Mouse (Mus musculus) adrenal gland, postnatal 10 days (tissue): ENCODE results near the gene Uhmk1. TPM values are rescaled to one million over a fixed set of nuclear protein-coding genes. Genes with fewer than 3 reads are reported as not detected.
"Not testable (repeated sequence)": the region's sequence is repeated elsewhere in the genome, so short reads cannot be mapped to it uniquely, and the experiment has no call there.

Experiments
- DNase-seq: peaks from one replicate; pipeline ENCODE4 v3.0.0; 2021; ENCODE audit warnings: mixed read lengths
- long read RNA-seq, 2 experiments: library from polyadenylated mRNA; stranded (forward); transcript quantifications; one replicate each; pipeline ENCODE4 v2.0.0; 2021
- total RNA-seq, 2 experiments: library from RNA; stranded (reverse); gene quantifications; 2 replicates each; pipeline ENCODE4 v1.2.3; 2021

Gene Uhmk1
- total RNA-seq, result 10 to 100 TPM; 47.5 to 48.9 TPM
- long read RNA-seq, experiment 1, full-length matches to known transcripts, result 1 of 6 reads
- long read RNA-seq, experiment 1, partial matches to known transcripts, result 0 of 6 reads
- long read RNA-seq, experiment 1, other reads (novel, unspliced or antisense), result 5 of 6 reads
- long read RNA-seq, experiment 2, full-length matches to known transcripts, result 2 of 3 reads
- long read RNA-seq, experiment 2, partial matches to known transcripts, result 0 of 3 reads
- long read RNA-seq, experiment 2, other reads (novel, unspliced or antisense), result 1 of 3 reads

DNA sequence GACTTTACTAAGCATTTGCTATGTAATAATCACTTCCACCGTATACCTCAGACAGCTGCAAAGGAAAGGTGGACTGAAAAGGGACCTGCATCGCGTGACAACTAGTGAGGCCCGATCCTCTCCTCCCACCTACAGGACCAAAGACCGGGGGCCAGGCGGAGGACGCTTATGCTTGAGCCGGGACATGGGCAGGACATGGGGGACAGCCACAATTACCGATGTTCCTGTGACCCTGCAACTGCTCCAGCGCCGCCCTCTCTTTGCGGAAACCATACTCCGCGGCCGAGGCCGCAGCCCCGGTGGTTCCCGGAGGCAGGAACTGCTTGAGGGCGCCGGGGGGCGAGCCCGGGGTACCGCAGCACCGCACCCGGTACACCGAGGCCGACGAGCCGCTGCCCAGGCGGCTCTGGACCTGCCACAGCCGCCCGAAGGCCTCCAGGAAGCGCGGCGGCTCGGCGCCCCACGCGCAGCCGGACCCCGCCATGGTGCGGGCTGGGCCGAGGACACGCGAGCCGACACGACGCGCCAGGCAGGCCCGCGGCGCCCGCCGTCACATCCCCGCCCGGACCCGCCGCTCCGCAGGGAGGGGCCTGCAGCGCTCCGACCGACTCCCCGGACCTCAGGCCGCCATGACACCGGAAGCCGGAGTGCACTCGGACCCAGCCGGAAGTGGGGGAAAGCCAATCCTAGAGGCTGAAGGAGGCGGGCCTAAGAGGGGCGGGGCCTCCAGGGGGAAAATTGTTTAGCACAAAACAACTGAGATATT lies at the start of gene Uhmk1:
Uhmk1 (minus strand) TSS at position 641 of the 766 bp plus-strand sequence.
- DNase-seq, result peak; percentile 93

DNA sequence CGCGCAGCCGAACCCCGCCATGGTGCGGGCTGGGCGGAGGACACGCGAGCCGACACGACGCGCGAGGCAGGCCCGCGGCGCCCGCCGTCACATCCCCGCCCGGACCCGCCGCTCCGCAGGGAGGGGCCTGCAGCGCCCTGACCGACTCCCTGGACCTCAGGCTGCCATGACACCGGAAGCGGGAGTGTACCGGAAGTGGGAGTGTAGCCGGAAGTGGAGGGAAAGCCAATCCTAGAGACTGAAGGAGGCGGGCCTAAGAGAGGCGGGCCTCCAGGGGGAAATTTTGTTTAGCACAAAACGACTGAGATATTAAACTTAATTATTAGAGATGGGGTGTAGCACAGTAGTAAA lies 40.3 kb upstream of the Uhmk1 start:
- peak; percentile 90 for DNase-seq

DNA sequence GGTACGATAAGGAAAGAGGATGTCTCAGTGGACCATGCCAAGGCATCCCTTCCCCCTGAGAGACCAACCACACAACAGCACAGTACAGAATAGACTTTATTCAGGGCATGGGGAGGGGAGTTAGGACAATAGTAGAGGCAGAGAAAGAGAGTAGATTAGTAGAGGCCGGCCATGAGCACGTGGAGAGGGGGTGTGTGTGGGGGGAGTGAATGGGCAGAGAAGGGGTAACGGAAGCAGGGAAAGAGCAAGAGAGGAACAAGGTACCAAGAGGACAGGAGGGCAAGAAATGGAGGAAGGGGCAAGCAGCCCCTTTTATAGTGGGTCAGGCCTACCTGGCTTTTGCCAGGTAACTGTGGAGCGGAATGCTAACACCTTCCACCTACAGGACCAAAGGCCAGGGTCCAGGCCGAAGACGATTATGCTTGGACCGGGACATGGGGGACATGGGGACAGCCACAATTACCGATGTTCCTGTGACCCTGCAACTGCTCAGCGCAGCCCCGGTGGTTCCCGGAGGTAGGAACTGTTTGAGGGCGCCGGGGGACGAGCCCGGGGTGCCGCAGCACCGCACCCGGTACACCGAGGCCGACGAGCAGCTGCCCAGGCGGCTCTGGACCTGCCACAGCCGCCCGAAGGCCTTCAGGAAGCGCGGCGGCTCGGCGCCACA lies 39.8 kb upstream of the Uhmk1 start:
- no peak for DNase-seq

DNA sequence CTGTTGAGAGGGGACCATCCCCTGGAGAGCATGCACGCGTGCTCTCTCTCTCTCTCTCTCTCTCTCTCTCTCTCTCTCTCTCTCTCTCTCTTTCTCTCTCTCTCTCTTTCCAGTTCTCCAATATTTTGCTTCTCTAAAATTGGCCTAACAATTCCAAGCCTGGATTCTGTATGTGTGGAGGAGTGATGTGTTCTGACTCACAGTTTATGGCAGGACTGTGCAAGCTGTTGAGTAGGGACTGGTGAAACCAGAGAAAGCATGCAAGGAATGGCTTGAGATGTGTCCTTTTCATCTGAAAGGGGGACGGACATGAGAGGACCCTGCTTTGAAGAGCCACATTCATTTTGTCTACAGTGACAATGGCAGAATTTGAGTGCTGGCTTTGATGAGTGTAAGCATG lies 29.8 kb upstream of the Uhmk1 start:
- no peak for DNase-seq

DNA sequence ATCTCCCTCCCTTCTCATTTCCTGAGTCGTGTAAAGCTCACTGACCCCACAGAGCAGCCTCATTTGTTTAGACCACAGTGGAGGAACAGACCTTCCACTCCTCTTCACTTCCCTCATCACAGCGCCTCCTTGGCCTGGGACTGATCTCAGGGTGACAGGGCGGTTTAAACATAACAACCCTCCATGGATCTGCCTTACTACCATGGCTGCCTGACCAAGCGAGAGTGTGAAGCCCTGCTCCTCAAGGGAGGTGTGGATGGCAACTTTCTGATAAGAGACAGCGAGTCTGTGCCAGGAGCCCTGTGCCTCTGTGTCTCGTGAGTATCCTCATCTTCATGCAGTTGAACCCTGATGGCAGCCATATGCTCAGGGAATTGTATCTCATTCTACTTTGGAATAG lies 17.5 kb upstream of the Uhmk1 start, which contains the start of gene Sh2d1b2:
Sh2d1b2 (plus strand) TSS at position 62 of the 400 bp plus-strand sequence.
- DNase-seq, result not testable (repeated sequence)

DNA sequence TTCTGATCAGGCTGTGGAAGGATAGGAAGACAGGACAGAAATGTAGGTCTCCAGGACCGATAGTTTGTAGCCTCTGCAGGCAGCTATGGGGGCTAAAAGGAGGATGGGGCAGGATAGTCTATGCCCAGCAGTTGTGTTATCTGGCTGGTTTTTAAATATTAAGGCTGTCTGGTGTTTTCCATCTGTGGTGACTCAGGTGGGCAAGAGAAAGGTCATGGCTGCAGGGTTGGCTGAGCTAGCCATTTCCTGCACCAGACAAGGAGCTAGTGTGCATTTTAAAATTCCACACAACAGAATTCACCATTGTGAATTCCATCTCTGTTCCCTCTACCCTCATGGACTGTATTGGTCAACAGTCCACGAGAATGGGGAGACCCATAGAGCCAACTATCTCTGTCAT lies 8.1 kb upstream of the Uhmk1 start:
- DNase-seq, result no peak

DNA sequence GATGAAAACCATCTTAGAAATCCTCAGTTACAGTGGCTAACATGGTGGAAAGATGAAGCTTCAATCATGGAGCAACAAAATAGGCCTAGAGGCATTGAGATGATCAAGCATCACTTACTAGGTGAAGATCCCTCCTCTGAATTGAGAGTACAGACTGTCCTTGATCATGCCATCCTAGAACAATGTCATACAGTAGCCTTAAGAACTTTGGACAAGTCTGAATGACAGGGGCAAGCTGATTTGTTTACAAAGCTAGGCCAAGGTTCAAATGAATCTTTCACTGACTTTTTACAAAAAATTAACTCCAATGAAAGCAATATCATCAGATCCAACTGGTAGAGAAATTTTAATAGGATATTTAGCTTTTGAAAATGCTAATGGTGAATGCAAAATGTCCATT lies 5.2 kb upstream of the Uhmk1 start:
- no peak for DNase-seq

DNA sequence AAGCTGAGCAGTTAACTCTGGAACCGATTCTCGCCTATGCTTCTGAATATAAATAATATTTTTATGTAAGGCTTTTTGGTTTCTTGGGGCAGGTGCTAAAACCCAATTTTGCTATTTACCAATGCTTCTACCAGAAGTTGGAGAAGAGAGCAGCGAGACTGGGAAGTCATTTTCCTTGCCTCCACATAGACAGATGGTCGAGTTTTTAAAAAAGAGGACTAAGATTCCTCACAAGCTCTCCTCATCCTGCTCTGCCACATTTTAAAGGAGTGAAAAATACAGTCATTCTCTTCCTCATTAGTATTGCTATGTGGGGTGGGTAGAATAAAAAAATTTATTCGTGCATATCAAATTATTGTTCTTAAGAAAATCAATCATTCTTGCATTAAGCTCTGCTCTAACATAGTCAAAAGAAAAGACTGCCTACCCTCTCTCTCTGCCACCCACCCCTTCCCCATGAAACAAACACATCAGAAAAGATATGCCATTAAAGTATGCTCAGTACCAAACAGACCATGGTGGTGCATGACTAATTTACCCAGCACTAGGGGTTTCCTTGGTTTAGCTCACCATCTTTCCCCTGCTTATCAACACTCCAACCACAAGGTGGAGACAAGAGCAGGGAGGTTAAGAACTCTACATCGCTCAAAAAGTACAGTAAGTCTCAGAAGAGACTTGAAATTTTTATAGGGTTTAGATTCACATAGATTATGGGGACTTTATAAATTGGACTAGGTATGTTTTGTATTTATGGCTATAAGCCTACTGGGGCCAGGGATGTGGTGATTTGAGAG lies 3.1 kb upstream of the Uhmk1 start:
- no peak for DNase-seq

DNA sequence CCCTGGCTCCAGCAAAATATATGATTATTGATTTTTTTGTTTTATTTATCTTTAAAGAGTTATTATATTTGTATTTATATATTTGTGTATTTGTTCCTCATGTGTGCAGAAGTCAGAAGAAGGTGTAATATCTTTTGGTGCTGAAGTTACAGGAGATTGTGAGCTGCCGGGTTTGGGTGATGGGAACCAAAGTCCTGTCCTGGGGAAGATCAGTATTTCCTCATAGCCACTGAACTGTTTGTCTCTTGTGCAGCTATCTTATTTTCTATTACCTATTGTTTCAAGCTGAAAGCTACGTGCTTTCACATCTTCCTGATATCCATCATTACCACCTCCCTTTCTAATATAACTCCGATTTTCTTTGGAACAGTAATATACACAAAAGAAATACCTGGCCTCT lies 393 bp upstream of the Uhmk1 start:
- DNase-seq, result no peak

DNA sequence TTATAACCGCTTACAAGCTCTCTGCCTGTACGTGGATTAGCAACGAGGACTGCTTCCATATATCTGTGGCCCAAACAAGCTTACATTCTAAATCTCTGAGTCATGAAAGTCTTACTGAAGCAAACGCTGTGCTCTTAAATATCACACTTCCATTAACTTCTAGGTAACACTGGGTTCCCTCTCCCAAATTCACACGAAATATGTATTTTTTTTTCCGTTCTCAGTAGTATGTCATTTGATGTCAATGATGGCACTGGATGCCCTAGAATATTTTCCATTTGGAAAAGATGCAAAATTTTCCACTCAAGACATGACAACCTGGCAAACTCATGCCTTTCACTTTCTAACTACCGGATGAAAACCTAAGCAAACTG lies 827 bp downstream of the Uhmk1 start:
- DNase-seq, result no peak

DNA sequence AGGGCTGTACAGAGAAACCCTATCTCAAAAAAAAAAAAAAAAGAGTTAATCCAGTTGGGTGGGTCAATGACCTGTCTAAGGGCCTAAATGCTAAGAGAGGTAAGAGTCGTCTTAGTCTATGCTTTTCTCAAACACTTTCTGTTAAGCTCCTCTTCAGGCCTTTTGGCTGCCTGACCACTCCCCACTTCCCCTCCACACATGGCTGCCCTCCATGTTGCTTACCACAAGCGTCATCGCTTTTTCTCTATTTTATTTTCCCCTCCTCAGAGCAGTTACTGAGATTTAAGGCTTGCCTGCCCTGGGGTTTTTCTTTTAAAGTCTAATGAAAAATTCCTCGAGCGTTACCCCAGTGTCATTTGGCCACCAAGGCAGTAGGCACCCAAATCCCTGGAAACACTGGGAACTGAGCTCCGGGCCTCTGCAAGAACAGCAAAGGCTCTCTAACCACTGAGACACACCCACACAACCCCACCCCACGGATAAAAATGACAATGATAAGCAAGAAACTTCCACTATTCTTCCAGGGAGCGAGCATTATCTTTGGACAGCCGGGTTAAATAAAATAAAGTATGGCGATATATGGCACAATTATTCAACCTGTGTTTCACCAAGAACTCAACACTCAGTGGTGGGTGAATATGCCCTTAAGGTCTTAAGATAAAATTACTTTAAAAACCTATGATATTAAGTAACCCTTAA lies 1.9 kb downstream of the Uhmk1 start:
- DNase-seq, result no peak

DNA sequence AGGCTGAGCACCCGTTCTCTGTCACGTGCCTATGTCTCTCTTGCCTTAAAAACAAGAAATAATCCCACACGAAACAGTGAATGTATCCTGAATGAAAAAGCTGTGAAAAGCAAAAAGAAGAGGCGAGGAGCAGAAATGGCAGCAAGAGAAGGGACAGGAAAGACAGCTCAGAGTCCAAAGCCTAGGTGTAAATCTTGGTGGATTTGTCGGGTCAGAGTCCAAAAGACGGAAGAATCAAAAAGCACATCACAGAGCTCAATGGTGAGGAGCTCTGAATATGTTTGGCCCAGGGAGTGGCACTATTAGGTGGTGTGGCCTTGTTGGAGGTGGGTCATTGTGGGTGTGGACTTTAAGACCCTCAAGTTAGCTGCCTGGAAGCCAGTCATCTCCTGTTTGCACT lies 8.8 kb downstream of the Uhmk1 start:
- DNase-seq, result no peak

DNA sequence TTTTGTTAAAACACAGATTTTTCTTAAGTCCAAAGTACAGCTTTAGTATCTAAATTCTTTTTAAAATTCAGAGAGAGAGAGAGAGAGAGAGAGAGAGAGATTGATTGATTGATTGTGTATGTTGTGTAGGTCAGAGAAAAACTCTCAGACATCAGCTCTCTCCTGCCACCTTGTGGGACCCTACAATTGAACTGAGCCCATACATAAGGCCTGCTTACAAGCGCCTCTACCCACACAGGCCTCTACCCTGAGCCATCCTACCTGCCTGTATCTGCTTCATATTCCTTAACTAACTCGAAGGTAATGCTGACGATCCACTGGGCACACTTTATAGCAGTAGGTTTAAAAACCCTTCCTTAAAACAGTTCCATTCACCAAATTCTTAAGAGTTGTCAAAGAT lies 14.8 kb downstream of the Uhmk1 start:
- DNase-seq, result peak; percentile 40

DNA sequence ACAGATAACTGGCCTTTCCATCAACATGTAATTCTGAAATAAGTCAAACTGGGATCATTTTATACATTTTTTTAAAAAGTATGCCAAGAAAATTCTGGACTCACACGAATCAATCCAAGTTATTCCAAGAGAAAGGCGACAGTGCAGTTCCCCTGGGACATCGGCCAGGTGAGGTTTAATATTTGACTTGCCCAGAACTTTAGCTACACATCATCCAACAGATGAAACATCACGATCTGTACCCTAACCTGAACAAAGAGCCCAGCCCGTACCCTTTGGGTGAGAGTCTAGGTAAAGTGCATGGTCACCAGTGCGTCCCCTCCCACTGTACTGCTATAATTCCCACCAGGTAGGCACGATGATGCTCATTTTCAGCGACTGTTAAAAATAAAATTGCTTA lies 19.0 kb downstream of the Uhmk1 start:
- no peak for DNase-seq

DNA sequence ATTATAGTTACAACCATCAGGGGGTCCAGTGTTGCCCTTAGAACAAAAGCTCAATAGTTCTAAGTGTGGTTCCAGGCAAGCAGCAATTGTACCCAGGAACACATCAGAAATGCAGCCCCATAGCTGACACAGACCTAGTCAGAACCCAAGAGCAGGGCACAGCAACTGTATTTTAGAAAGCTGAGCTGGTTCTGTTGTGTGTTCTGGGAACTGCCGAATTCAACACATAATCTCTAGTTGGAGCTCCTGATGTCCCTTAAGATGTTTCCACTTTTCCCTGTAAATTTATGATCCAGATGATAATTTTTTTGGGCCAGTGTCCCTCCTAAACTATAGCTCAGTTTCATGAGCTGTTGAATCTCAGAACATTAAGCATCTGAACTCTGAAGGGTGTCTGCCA lies 23.3 kb downstream of the Uhmk1 start:
- no peak for DNase-seq

DNA sequence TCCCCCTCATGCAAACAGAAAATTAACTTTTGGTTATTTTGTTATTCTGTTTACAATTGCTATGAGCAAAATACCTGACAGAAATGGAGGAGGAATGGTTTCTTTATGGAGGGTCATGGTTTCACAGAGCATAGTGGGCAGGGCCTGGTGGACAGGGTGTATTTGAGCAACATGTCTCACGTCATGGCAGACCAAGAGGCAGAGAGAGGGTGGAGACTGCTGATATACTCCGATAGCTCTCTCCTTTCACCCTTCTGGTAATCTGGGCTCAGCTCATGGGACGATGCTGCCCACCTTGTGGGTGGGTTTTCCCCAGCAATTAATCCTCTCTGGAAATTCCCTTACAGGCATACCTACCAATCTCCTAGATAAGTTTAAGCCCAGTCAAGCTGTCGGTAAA lies 25.0 kb downstream of the Uhmk1 start:
- DNase-seq, result no peak

DNA sequence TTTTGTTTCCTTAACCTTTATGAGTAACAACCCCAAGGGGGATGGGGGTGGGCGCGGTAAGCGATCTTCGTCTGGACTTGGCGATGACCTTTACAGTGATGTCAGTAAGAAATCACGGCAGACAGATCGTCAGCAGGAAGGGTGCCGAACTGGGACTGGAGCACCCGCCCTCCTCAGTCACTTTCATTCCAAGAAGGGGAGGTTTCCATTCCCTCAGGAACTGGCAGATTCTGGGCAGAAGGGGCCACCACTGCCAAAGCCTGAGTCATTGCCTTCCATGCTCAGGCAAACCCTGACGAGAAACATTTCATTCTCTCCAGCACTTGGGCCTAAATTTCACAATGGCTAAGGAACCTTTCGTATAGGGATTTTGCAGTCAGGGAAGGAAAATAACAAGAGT lies 26.6 kb downstream of the Uhmk1 start:
- DNase-seq, result peak; percentile 77

DNA sequence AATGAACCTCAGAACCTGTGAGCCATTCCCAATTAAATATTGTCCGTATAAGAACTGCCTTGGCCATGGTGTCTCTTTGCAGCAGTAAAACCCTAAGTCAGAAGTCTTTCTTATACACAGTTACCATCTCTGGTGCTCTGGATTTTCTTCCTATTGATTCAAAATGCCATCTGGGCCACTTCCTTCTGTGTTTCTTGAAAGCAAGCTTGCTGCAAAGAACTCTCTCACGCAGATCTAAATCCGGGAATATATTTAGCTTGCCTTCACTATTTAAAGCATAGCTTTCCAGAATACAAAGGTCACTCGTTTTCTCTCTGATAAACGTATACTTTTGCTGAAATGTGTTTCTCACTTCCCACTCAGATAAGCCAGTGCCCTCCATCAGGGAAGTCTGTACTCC lies 28.7 kb downstream of the Uhmk1 start:
- DNase-seq, result no peak

DNA sequence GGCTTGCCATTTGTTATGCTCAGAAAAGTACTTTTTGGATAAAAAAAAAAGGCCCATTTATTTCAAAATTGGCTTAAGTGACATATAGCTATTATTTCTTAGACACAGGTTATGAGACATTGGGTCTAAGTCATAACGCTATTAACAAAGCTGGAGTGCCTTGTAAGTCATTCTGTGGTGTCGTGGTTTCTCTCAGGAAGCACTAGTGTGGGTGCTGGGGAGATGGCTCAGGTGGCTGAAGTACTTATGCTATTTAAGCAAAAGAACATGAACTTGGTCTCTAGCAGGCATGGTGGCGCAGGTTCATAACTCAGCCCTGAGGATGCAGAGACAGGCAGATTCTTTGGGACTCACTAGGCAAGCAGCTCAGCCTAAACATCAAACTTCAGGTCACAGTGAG lies 30.1 kb downstream of the Uhmk1 start:
- no peak for DNase-seq

DNA sequence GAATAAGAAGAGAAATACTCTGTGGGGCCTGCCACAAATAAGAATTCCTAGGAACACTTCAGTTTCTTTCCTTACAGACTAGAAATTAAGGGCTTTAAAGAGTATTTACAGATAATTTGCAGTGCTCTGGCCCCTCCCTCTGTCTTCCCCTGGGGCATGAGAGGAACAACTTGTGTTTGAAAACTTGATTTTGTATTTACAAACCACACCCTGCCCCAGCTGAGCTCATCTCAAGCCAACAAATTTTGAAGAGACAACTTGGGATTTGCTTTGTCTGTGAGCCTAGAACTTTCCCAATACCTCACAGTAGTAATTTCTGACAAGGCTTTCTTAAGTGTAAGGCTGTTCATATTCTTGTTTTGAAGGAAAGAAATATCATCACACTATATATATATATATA lies 32.5 kb downstream of the Uhmk1 start:
- DNase-seq, result no peak

DNA sequence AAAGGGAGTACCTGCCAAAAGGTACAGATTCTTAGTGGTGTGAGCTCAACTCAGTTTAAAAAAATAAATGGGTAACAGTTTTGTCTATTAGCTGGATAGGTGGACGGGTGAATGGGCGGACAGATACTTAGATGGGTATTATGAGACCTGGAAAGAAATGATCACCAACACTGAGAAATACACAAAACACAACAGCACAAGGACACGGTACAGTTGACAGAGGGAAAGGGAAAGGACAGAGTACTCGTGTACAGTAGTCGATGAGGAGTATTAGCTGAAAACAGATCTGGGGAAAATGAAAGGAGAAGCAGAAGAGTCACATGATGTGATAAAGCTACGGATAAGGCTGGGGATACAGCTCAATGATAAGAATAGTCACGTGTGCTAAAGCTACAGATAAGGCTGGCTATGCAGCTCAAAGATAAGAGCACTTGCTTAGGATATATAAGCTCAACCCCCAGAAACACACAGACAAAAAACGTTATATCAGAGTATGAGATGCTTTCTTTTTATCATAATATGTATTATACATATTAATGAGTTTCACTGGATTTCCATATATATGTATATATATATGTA lies 38.4 kb downstream of the Uhmk1 start:
- no peak for DNase-seq

DNA sequence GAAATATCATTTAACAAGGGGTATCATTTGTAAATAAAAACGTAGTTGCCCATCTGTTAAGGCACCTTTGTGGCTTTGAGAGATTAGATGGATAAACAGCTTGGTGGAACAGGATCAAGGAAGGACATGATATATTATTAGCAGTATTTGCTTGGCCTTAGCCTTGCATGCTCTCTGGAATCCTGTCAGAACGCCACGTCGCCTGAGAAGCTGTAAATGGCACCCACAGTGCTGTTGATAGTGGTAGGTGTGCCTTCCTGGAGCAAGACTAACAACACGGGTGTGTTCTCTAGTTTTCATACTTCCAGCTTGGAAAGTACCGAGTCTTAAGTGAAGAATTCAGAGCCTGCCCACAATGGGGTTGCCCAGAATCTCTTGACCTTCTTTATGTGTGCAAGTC lies 39.3 kb downstream of the Uhmk1 start:
- DNase-seq, result no peak
